Mouse (Mus musculus) central nervous system, embryonic 11.5 days (tissue): Measurements from ENCODE around the gene Mndal. TPM values are rescaled to one million over a fixed set of nuclear protein-coding genes. Genes with fewer than 3 reads are reported as not detected.

Source experiments
- polyA plus RNA-seq: library from polyadenylated mRNA; depleted of rRNA; stranded (reverse); fragments of >200 nt; gene quantifications from 2 replicates; pipeline ENCODE4 v1.2.3, GENCODE M21; 2012; rRNA removed

Mndal gene
- 0.39 and 0.40 TPM in 2 replicates for polyA plus RNA-seq

DNA sequence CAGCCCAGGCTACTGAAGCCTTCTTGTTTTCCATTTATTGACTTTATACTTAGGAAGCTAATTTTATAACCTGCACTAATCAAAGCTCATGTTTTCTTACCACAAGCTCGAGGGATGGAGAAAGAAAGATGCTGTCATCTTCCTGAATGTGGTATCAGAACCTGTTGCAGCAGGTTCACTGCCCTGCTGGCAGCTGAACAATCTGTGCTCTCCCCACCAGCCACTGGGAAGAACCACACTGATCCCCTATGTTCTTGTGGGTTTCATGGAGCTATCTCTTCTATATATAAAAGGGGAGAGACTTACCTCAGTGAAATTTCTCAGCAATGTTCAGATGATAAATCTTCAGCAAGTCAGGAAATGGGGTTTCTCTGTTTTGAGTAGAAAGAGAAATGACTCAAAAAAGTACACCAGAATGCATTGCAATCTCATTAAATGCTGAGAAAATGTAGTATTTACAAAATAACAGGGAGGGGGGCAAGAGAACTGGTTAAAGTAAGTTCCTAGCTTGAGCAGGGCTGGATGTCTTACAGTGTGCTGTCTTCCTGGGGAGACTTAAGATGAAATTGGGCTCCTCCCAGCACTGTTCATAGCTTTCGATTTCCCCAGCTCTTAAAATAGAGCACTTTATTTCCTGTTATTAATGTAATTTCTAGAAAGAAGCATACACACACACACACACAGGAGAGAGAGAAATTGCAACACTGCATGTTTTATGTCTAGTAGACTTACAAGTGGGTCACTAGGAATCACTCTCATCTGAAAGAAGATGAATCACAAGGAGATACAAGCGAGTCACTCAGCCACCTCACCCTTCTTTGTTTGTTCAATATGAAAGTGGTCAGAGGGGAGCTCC lies at the start of gene Mndal, which contains the start of gene Ifi203:
Gene Mndal, minus strand, starts transcription at position 568 of the 856 bp plus-strand sequence.
Gene Ifi203, minus strand, starts transcription at position 749 of the 856 bp plus-strand sequence.

DNA sequence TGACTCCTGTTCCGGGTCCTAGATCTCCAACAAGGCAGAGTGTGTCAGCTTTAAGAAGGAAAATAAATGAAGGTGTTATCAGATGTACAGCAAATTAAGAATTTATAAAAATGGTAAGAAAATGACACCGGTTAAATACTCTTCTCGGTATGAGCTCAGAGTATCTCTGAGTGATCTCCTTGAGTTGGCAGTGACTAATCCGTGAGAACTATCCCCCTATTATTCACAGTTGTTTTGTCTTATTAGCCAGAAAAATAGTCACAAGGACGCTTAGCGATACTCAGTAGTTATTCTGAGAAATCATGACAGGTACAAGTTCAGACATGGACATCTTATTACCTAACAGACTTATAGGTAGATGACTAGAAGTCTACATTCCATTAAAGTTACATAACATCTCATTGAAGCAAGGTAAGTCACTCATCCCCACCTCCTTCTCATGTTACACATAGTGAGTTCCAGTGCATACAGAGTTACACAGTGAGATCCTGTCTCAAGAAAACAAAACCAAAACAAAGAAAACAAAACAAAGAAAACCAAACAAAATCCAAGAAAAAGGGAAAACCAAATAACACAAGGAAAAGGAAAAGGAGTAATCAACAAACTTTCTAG lies 40.5 kb upstream of the Mndal start, which contains the start of gene Ifi202b:
Gene Ifi202b, minus strand, starts transcription at position 51 of the 612 bp plus-strand sequence.

DNA sequence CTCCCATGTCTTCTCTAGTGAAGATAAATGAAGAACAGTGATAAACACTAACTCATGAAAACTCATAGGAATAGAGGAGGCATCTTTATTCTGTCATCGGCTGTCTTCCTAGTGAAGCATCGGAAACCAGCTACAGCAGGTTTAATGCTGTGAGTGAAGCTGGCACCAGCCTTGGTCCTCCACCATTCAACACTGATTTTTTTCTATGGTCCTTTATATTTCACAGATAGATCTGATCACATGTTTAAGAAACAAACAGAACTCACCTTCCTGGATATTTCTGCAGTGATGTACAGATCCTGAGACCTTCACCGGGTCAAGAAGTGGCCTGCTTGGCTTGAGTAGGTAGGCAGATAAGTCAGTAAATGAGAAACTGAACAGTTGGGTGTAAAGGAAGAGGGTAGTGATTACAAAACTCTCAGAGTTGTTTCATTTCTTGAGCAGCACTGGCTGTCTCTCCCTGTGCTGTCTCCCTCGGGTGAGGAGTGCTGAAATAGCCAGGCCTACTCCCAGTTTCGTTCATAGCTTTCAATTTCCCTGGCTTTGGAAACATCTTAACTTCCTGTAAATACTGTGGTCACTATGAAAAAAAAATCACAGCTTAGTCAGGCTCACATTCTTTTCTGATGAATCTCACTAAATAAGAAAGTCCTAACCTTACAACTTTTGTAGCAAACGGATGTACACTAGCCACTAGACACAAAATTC lies 29.6 kb downstream of the Mndal start, which contains the start of gene Ifi211:
Gene Ifi211, minus strand, starts transcription at position 499 of the 708 bp plus-strand sequence.

Other genes with a start within 250 kb of the Mndal start
- gene Ifi207, start 200.7 kb downstream of the Mndal start, polyA plus RNA-seq = 0.54 and 0.88 TPM in 2 replicates
- 0.83 and 1.1 TPM in 2 replicates for gene Ifi204, start 175.5 kb downstream of the Mndal start, polyA plus RNA-seq
- 0.19 and 0.34 TPM in 2 replicates for gene Ifi211, start 29.4 kb downstream of the Mndal start, polyA plus RNA-seq
- 0.13 and 0.21 TPM in 2 replicates for gene Ifi203, start 181 bp upstream of the Mndal start, polyA plus RNA-seq
- gene Ifi202b, start 40.3 kb upstream of the Mndal start, polyA plus RNA-seq = not detected in 2 replicates
- gene Ifi205, start 89.3 kb upstream of the Mndal start, polyA plus RNA-seq = 0.05 and 0.09 TPM in 2 replicates
- not detected in 2 replicates for gene Olfr433, start 98.2 kb upstream of the Mndal start, polyA plus RNA-seq
- 0.04 TPM in 1 of 2 replicates, not detected in the other for gene Olfr432, start 106.7 kb upstream of the Mndal start, polyA plus RNA-seq
- not detected in 2 replicates for gene Olfr430, start 124.1 kb upstream of the Mndal start, polyA plus RNA-seq
- not detected in 2 replicates for gene Olfr429, start 141.8 kb upstream of the Mndal start, polyA plus RNA-seq
- gene Olfr427, start 154.4 kb upstream of the Mndal start, polyA plus RNA-seq = not detected in 2 replicates
- 0.05 and 0.15 TPM in 2 replicates for gene Olfr231, start 178.7 kb upstream of the Mndal start, polyA plus RNA-seq
- not detected in 2 replicates for gene Olfr424, start 189.0 kb upstream of the Mndal start, polyA plus RNA-seq
- not detected in 2 replicates for gene Olfr420, start 213.1 kb upstream of the Mndal start, polyA plus RNA-seq
- gene Spta1, start 230.3 kb upstream of the Mndal start, polyA plus RNA-seq = 4.9 and 6.0 TPM in 2 replicates